ENCODE assay signal across 21 mouse cellular contexts in genomic region chr4:107056088-107056487, GRCm38 (mm10). TPM values are rescaled to one million over a fixed set of nuclear protein-coding genes. Genes with fewer than 3 reads are reported as not detected.
"Had no signal": no experiment of that assay in that cellular context is flagged by ENCODE, and none has a peak within 500 bp of the region (broad histone marks: within the 10 kb centered on the region; RNA-seq: fewer than 3 reads in every experiment).

No protein-coding gene starts in this region.

- ATAC-seq: intestine, embryonic 15.5 days had no signal

- H3K27me3 ChIP-seq: intestine, embryonic 15.5 days; liver, embryonic 15.5 days; midbrain, embryonic 12.5 days; neural tube, embryonic 15.5 days had no signal

- DNase-seq: kidney, adult 2 months; kidney, postnatal 25 days; liver; lung, adult 2 months; lung, postnatal 10 days; right cerebral cortex, adult 18-20 months; right cerebral cortex, postnatal 25 days; thymus, adult 18-20 months; thymus, postnatal 14 days had no signal

- H3K27ac ChIP-seq: intestine, embryonic 15.5 days; left cerebral cortex, adult 2 months; liver, embryonic 15.5 days; macrophage; neural tube, embryonic 15.5 days; stomach, postnatal 0 days had no signal

- H3K9ac ChIP-seq: intestine, embryonic 15.5 days; liver, embryonic 15.5 days; midbrain, embryonic 12.5 days; neural tube, embryonic 15.5 days had no signal

- H3K4me1 ChIP-seq: intestine, embryonic 15.5 days; liver, embryonic 15.5 days; midbrain, embryonic 12.5 days had no signal

- H3K4me2 ChIP-seq: intestine, embryonic 15.5 days; liver, embryonic 15.5 days; midbrain, embryonic 12.5 days; neural tube, embryonic 15.5 days had no signal

- H3K4me3 ChIP-seq: intestine, embryonic 15.5 days; left cerebral cortex, adult 2 months; liver, embryonic 15.5 days; megakaryocyte, embryonic 14.5 days; midbrain, embryonic 12.5 days; neural tube, embryonic 15.5 days had no signal

- H3K9me3 ChIP-seq: intestine, embryonic 15.5 days; liver, embryonic 15.5 days; megakaryocyte, embryonic 14.5 days; midbrain, embryonic 12.5 days; neural tube, embryonic 15.5 days had no signal

RNA-seq across cellular contexts. Expression of gene Cdcp2, which starts 40.6 kb away (rescaled TPM):
- total RNA-seq: layer of hippocampus, postnatal 25 days; left cerebral cortex, adult 2 months; left cerebral cortex, postnatal 14 days had no signal
- polyA plus RNA-seq: intestine, embryonic 15.5 days; kidney, adult 2 months; limb, embryonic 11.5 days; liver, embryonic 15.5 days; lung, adult 2 months; macrophage; neural tube, embryonic 15.5 days; stomach, postnatal 0 days; urinary bladder, adult 2 months had no signal
